Mouse (Mus musculus) monocyte, adult 2 months (primary cell): ENCODE measurements at regions not wholly inside any gene's neighbourhood (a gene's known extent, or its start where the extent isn't known, plus 50 kb on each side); places are given as distances from the start of the nearest gene placed in this dataset.

Experiments used
- DNase-seq, 2 experiments: peaks; one replicate each; pipeline ENCODE4 v3.0.0; 2022; ENCODE audit warnings: low spot score in 2 of 2, low read depth in 1 of 2

DNA sequence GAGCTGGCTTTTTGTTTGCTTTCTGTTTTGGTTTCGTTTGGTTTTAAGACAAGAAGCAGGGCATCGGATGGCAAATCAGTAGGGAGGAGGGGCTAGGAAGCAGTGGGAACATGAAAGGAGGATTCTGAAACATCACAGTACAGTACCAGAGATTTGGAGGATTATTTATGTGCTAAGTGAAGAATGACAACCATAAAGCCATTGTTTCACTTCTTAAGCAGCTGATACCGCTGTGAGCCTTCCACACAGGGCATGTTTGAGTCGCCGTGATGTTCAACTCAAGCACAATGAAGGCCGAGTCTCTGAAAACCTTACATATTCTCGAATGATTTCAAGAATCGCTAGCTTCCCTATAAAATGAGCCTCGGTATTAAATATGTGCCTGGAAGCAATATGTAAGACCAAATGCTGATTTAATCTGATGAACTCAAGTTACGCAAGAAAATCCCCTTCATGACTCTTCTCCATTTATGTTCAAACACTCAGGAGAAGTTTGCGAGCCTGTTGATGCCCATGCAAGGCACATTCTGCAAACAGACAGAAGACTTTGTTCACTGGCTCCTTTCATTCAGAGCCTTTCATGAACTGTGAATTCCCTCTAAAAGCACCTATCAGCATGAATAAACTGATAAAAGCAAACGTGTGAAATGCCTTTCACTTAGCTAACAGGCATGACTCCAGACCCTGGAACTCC is 441.2 kb downstream of the Efnb2 start:
- DNase-seq = no peak

DNA sequence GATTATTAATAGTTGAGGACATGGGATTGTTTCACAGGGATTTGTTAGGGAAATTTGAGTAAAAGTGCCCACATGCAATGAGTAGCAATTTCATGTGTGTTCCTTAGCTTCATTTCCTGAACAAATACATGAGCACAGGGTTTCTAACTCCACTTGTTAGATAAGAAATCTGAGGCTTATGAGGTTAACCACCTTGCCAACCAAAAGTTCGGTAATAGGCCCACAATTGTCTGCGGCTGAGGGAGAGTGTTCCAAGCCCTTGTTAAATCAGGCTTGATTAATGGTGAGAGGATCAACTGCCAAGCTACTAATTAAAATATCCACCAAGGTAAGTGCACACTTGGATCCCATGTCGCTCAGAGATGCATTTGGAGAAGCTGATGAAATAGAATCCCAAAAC is 468.0 kb downstream of the Efnb2 start:
- DNase-seq = no peak

- no peak for DNase-seq
These were observed 475.0 kb downstream of the Efnb2 start for GRCm38 (mm10) chr8:8186046-8186445.

- DNase-seq = no peak
These were observed 477.8 kb downstream of the Efnb2 start for GRCm38 (mm10) chr8:8183233-8183622.

GRCm38 (mm10) chr8:8182616-8183232 is 478.3 kb downstream of the Efnb2 start:
- DNase-seq = no peak

GRCm38 (mm10) chr8:8182108-8182507 is 478.9 kb downstream of the Efnb2 start:
- DNase-seq = no peak

DNA sequence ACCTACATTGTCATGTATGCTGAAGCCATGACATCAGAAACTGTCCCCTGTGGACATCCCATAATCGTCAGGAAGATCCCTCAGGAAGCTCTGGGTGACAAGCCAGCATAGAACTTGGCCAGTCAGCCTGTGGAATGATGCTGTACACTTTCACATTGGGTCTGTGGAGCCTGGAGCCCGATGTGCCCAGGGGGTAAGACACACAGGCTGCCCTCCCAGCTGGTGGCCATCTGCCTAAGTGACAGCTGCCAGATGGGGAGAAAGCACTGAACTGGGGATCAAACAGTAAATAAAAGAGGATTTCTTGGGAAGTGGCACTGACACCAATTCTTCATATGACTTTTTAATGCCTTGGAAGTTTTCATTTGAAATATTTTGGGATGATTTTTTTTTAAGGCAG is 486.8 kb downstream of the Efnb2 start:
- no peak for DNase-seq

GRCm38 (mm10) chr8:8168674-8169073 is 492.4 kb downstream of the Efnb2 start:
- no peak for DNase-seq

- no peak for DNase-seq
These were observed 492.8 kb downstream of the Efnb2 start for GRCm38 (mm10) chr8:8168250-8168649.

GRCm38 (mm10) chr8:8147527-8147926 is 513.5 kb downstream of the Efnb2 start:
- DNase-seq = no peak

DNA sequence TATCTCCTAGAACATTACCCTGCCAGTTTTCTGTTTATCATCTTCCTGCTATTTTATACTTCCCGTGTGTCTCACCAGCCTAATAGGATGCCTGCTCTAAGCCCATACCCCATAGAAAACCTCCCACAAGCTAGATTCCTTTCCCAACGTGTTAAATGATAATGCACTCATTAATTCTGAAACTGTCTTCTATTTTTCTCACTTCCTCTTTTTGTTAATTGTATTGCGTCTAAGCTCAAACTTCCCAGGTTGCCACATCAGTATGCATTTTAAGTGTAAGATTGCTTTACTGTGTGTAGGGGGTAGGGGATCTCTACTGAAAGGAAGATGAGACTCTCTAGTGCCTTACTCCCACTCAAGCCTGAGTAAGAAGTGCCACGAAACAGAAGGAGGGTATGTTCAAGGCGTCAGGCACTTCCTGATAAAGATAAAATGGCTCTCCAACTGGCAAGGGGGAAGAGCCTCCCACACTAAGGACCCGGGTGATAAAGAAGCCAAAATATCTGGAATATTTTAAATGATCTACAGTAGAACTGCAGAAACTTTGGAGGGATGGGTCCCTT is 518.0 kb downstream of the Efnb2 start:
- DNase-seq = no peak

GRCm38 (mm10) chr8:8142461-8142860 is 518.6 kb downstream of the Efnb2 start:
- DNase-seq = no peak

DNA sequence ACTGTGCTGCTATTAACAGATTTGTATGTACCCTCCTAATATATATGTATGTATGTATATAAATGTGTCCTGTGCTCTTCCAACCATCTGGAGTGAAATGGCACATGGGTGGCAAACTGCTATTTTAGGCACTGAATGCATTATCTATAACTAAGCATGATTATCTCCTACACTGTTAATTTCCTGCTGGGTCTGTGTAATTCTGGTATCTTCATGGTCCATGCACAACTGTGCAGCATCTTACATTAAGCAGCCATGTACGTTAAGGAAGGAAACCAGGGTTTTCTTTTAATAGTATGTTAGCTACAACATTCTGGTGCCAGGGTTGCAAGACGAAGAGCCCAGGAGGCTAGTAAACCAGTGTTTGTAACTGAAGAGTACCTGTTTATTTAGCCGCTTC is 521.3 kb downstream of the Efnb2 start:
- DNase-seq = no peak

- no peak for DNase-seq
These were observed 527.8 kb downstream of the Efnb2 start for GRCm38 (mm10) chr8:8133001-8133785.

GRCm38 (mm10) chr8:8131961-8132376 is 529.1 kb downstream of the Efnb2 start:
- DNase-seq = no peak

- no peak for DNase-seq
These were observed 530.2 kb downstream of the Efnb2 start for GRCm38 (mm10) chr8:8130806-8131205.

- DNase-seq = no peak
These were observed 545.2 kb downstream of the Efnb2 start for GRCm38 (mm10) chr8:8115595-8116429.

DNA sequence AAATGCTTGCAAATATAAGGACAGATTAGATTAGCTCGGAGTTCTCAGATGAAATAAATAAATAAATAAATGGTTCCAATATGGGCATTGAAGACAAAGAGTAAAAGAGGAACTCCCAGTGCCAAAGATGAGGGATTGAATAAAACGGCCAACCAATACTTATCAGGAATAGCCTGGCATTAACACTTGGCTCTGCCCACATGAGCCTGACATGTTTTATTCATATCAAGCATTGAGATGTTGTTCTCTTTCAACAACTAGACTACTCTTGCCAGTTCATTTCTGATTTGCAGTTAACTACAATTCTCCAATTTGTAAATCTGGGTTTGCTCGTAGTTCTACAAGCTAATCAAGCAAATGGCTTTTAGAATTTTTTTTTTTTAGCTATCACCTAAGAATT is 546.4 kb downstream of the Efnb2 start:
- DNase-seq = no peak

DNA sequence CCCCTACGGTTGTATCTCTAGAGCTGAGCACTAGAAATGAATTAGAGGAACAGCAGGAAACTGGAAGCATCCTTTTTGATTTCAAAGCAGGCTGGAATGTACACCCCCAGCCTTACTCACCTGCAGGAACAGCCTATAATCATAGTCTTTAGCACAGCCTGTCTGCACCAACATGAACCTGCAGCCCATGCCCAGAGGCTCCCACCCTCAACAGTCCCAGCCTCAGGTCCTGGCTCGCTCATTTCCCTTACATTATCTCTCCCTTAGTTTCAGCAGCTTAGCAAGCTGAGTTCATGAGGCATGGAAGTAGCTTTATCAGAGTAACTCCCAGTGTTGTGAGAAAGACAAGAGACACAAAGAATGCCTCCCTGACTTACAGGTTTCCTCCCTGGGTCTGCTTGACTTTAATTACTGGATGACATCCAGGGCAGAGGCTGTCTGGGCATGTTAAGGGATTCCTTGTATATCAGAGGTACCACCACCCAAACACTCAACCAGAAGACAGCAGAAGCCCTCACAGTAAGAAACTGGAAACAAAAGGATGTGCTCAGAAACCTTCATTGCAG is 551.2 kb downstream of the Efnb2 start:
- DNase-seq = no peak

- no peak for DNase-seq
These were observed 557.5 kb downstream of the Efnb2 start for GRCm38 (mm10) chr8:8103492-8103891.
